Mouse (Mus musculus) ES-Bruce4 (cell line): ENCODE data around the gene Kank1.

Experiments
- CTCF ChIP-seq: IDR thresholded peaks from one replicate; pipeline ENCODE4 v1.8.1; 2011; ENCODE audit warnings: low read depth, low read length
- EP300 ChIP-seq: IDR thresholded peaks from 2 replicates; pipeline ENCODE4 v1.6.1; 2011; ENCODE audit warnings: low read depth, low read length; ENCODE audit not compliant: insufficient read depth
- POLR2A ChIP-seq: IDR thresholded peaks from one replicate; pipeline ENCODE4 v1.8.1; 2011; ENCODE audit warnings: low read length; ENCODE audit not compliant: insufficient read depth

- TF ChIP-seq CTCF, result no peak
- TF ChIP-seq POLR2A, result no peak
- no peak for TF ChIP-seq EP300
These were observed 133.7 kb downstream of the Kank1 start for GRCm38 (mm10) chr19:25370428-25370827.
